Mouse (Mus musculus): ENCODE data around the gene Rybp. TPM values are rescaled to one million over a fixed set of nuclear protein-coding genes. Genes with fewer than 3 reads are reported as not detected.

Gene Rybp
- polyA plus RNA-seq, 1 experiment from 2014 or later: 15.3 TPM

- no peak overlapping the region for H3K4me3 ChIP-seq (ENCODE audit: low read depth, low read length)
- no peak overlapping the region for H3K4me2 ChIP-seq (ENCODE audit: low read depth, low read length)
- WGBS: 93% methylated on average over 1 of the region's 1 CpGs
- no peaks in the 10 kb centered on the region for H3K9me3 ChIP-seq (ENCODE audit: control insufficient read depth, low read length)
- H3K9ac ChIP-seq (ENCODE audit: low read depth, low read length): no peak overlapping the region
- no peak overlapping the region for H3K27ac ChIP-seq (replicated peaks; ENCODE audit: low read depth, low read length)
- peaks cover 20% of the 10 kb centered on the region for H3K4me1 ChIP-seq (ENCODE audit: control insufficient read depth, insufficient read depth, low read length)
- no peaks in the 10 kb centered on the region for H3K27me3 ChIP-seq (replicated peaks; ENCODE audit: control insufficient read depth, insufficient read depth, low read length)
- no peaks in the 10 kb centered on the region for H3K36me3 ChIP-seq (ENCODE audit: control insufficient read depth, insufficient read depth, low read length)
- no peak for ATAC-seq (ENCODE audit: low read depth)
- no peak for DNase-seq (ENCODE audit: low spot score)
These were observed 8.4 kb downstream of the Rybp start for GRCm38 (mm10) chr6:100278841-100279240.

- DNase-seq (ENCODE audit: low spot score) (no peak), ATAC-seq (ENCODE audit: low read depth) (no peak)
- peaks cover 11% of the 10 kb centered on the region; the same call in 1 of the 2 replicates for H3K4me1 ChIP-seq (ENCODE audit: control insufficient read depth, insufficient read depth, low read length)
- no peak overlapping the region for H3K9ac ChIP-seq (ENCODE audit: low read depth, low read length)
- no peaks in the 10 kb centered on the region for H3K9me3 ChIP-seq (ENCODE audit: control insufficient read depth, low read length)
- H3K4me2 ChIP-seq (ENCODE audit: low read depth, low read length): no peak overlapping the region
- H3K27ac ChIP-seq (replicated peaks; ENCODE audit: low read depth, low read length): no peak overlapping the region
- no peaks in the 10 kb centered on the region for H3K36me3 ChIP-seq (ENCODE audit: control insufficient read depth, insufficient read depth, low read length)
- H3K27me3 ChIP-seq (replicated peaks; ENCODE audit: control insufficient read depth, insufficient read depth, low read length): no peaks in the 10 kb centered on the region
- no peak overlapping the region for H3K4me3 ChIP-seq (ENCODE audit: low read depth, low read length)
- WGBS: 78% methylated on average over 3 of the region's 3 CpGs
These were observed 10.9 kb downstream of the Rybp start for GRCm38 (mm10) chr6:100276344-100276743.

GRCm38 (mm10) chr6:100275643-100276042 lies 11.6 kb downstream of the Rybp start:
- DNase-seq (ENCODE audit: low spot score) (no peak), ATAC-seq (ENCODE audit: low read depth) (no peak)
- Histone ChIP-seq H3K4me1 (ENCODE audit: control insufficient read depth, insufficient read depth, low read length) (0 out of 2 replicates have a peak, but pooled peaks cover 10% of the 10 kb centered on the region), H3K27ac (replicated peaks; ENCODE audit: low read depth, low read length) (no peak overlapping the region), H3K27me3 (replicated peaks; ENCODE audit: control insufficient read depth, insufficient read depth, low read length) (no peaks in the 10 kb centered on the region), H3K9ac (ENCODE audit: low read depth, low read length) (no peak overlapping the region), H3K4me2 (ENCODE audit: low read depth, low read length) (no peak overlapping the region), H3K4me3 (ENCODE audit: low read depth, low read length) (no peak overlapping the region), H3K36me3 (ENCODE audit: control insufficient read depth, insufficient read depth, low read length) (no peaks in the 10 kb centered on the region), H3K9me3 (ENCODE audit: control insufficient read depth, low read length) (no peaks in the 10 kb centered on the region)

- no peak overlapping the region for H3K4me3 ChIP-seq (ENCODE audit: low read depth, low read length)
- WGBS: 47% methylated on average over 1 of the region's 1 CpGs
- ATAC-seq (ENCODE audit: low read depth) (no peak), DNase-seq (ENCODE audit: low spot score) (no peak)
- no peak overlapping the region for H3K9ac ChIP-seq (ENCODE audit: low read depth, low read length)
- H3K4me1 ChIP-seq (ENCODE audit: control insufficient read depth, insufficient read depth, low read length): no peaks in the 10 kb centered on the region
- no peaks in the 10 kb centered on the region for H3K36me3 ChIP-seq (ENCODE audit: control insufficient read depth, insufficient read depth, low read length)
- no peak overlapping the region for H3K27ac ChIP-seq (replicated peaks; ENCODE audit: low read depth, low read length)
- no peak overlapping the region for H3K4me2 ChIP-seq (ENCODE audit: low read depth, low read length)
- H3K9me3 ChIP-seq (ENCODE audit: control insufficient read depth, low read length): no peaks in the 10 kb centered on the region
- H3K27me3 ChIP-seq (replicated peaks; ENCODE audit: control insufficient read depth, insufficient read depth, low read length): no peaks in the 10 kb centered on the region
These were observed 13.7 kb downstream of the Rybp start for GRCm38 (mm10) chr6:100273556-100273955.

- no peaks in the 10 kb centered on the region for H3K9me3 ChIP-seq (ENCODE audit: control insufficient read depth, low read length)
- H3K4me3 ChIP-seq (ENCODE audit: low read depth, low read length): no peak overlapping the region
- H3K9ac ChIP-seq (ENCODE audit: low read depth, low read length): no peak overlapping the region
- H3K4me2 ChIP-seq (ENCODE audit: low read depth, low read length): no peak overlapping the region
- DNase-seq (ENCODE audit: low spot score) (no peak), ATAC-seq (ENCODE audit: low read depth) (no peak)
- H3K27me3 ChIP-seq (replicated peaks; ENCODE audit: control insufficient read depth, insufficient read depth, low read length): no peaks in the 10 kb centered on the region
- H3K27ac ChIP-seq (replicated peaks; ENCODE audit: low read depth, low read length): no peak overlapping the region
- no peaks in the 10 kb centered on the region for H3K36me3 ChIP-seq (ENCODE audit: control insufficient read depth, insufficient read depth, low read length)
- H3K4me1 ChIP-seq (ENCODE audit: control insufficient read depth, insufficient read depth, low read length): no peaks in the 10 kb centered on the region
- WGBS: 74% methylated on average over 3 of the region's 3 CpGs
These were observed 15.3 kb downstream of the Rybp start for GRCm38 (mm10) chr6:100271992-100272391.

- 72% methylated on average over 2 of the region's 2 CpGs for WGBS
- Histone ChIP-seq H3K36me3 (ENCODE audit: control insufficient read depth, insufficient read depth, low read length) (no peaks in the 10 kb centered on the region), H3K4me3 (ENCODE audit: low read depth, low read length) (no peak overlapping the region), H3K4me2 (ENCODE audit: low read depth, low read length) (no peak overlapping the region), H3K9me3 (ENCODE audit: control insufficient read depth, low read length) (no peaks in the 10 kb centered on the region), H3K27me3 (replicated peaks; ENCODE audit: control insufficient read depth, insufficient read depth, low read length) (no peaks in the 10 kb centered on the region), H3K27ac (replicated peaks; ENCODE audit: low read depth, low read length) (no peak overlapping the region), H3K9ac (ENCODE audit: low read depth, low read length) (no peak overlapping the region), H3K4me1 (ENCODE audit: control insufficient read depth, insufficient read depth, low read length) (no peaks in the 10 kb centered on the region)
- no peak for DNase-seq (ENCODE audit: low spot score)
- ATAC-seq (ENCODE audit: low read depth): no peak
These were observed 16.5 kb downstream of the Rybp start for GRCm38 (mm10) chr6:100270765-100271164.

GRCm38 (mm10) chr6:100259607-100260006 lies 27.7 kb downstream of the Rybp start:
- WGBS: 90% methylated on average over 1 of the region's 1 CpGs
- no peak overlapping the region for H3K27ac ChIP-seq (replicated peaks; ENCODE audit: low read depth, low read length)
- H3K9ac ChIP-seq (ENCODE audit: low read depth, low read length): no peak overlapping the region
- H3K4me2 ChIP-seq (ENCODE audit: low read depth, low read length): no peak overlapping the region
- H3K9me3 ChIP-seq (ENCODE audit: control insufficient read depth, low read length): no peaks in the 10 kb centered on the region
- H3K4me3 ChIP-seq (ENCODE audit: low read depth, low read length): no peak overlapping the region
- DNase-seq (ENCODE audit: low spot score): no peak
- ATAC-seq (ENCODE audit: low read depth): no peak
- no peaks in the 10 kb centered on the region for H3K27me3 ChIP-seq (replicated peaks; ENCODE audit: control insufficient read depth, insufficient read depth, low read length)
- H3K36me3 ChIP-seq (ENCODE audit: control insufficient read depth, insufficient read depth, low read length): no peaks in the 10 kb centered on the region
- peaks cover 3% of the 10 kb centered on the region; the same call in 1 of the 2 replicates for H3K4me1 ChIP-seq (ENCODE audit: control insufficient read depth, insufficient read depth, low read length)

GRCm38 (mm10) chr6:100258278-100258677 lies 29.0 kb downstream of the Rybp start:
- H3K4me2 ChIP-seq (ENCODE audit: low read depth, low read length): no peak overlapping the region
- no peak overlapping the region for H3K4me3 ChIP-seq (ENCODE audit: low read depth, low read length)
- no peaks in the 10 kb centered on the region for H3K36me3 ChIP-seq (ENCODE audit: control insufficient read depth, insufficient read depth, low read length)
- H3K27me3 ChIP-seq (replicated peaks; ENCODE audit: control insufficient read depth, insufficient read depth, low read length): no peaks in the 10 kb centered on the region
- H3K9ac ChIP-seq (ENCODE audit: low read depth, low read length): no peak overlapping the region
- no peak for ATAC-seq (ENCODE audit: low read depth)
- H3K27ac ChIP-seq (replicated peaks; ENCODE audit: low read depth, low read length): no peak overlapping the region
- peaks cover 3% of the 10 kb centered on the region; the same call in 1 of the 2 replicates for H3K4me1 ChIP-seq (ENCODE audit: control insufficient read depth, insufficient read depth, low read length)
- no peak for DNase-seq (ENCODE audit: low spot score)
- H3K9me3 ChIP-seq (ENCODE audit: control insufficient read depth, low read length): no peaks in the 10 kb centered on the region

GRCm38 (mm10) chr6:100255411-100255810 lies 31.9 kb downstream of the Rybp start:
- Histone ChIP-seq H3K9ac (ENCODE audit: low read depth, low read length) (no peak overlapping the region), H3K4me3 (ENCODE audit: low read depth, low read length) (no peak overlapping the region), H3K4me1 (ENCODE audit: control insufficient read depth, insufficient read depth, low read length) (no peaks in the 10 kb centered on the region; the same call in 1 of the 2 replicates), H3K36me3 (ENCODE audit: control insufficient read depth, insufficient read depth, low read length) (no peaks in the 10 kb centered on the region), H3K27me3 (replicated peaks; ENCODE audit: control insufficient read depth, insufficient read depth, low read length) (no peaks in the 10 kb centered on the region), H3K27ac (replicated peaks; ENCODE audit: low read depth, low read length) (no peak overlapping the region), H3K4me2 (ENCODE audit: low read depth, low read length) (no peak overlapping the region), H3K9me3 (ENCODE audit: control insufficient read depth, low read length) (no peaks in the 10 kb centered on the region)
- WGBS: 24% methylated on average over 1 of the region's 1 CpGs
- DNase-seq (ENCODE audit: low spot score) (peak; percentile 33), ATAC-seq (ENCODE audit: low read depth) (no peak)

Measured in embryonic facial prominence, embryonic 14.5 days (tissue).